ENCODE assay signal across 8 mouse cellular contexts in the genomic region with DNA sequence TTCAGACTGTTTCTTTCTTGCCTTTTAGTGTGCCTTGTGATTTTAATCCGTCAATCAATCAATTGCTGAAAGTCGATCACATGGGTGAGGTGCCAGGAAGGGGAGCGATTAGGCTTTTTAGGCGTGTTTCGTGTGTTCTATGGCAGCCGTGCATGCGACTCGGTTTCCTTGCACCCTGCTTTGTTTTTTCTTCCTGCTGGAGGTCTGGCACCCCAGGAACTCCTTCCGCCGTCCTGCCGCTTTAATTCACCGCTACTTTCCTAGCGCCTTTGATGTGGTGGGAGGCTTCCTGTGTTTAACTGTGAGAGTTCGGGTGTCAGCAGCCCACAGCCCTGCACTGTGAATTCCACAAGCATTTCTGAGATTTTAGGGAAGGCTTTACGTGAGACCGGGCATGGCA. TPM values are rescaled to one million over a fixed set of nuclear protein-coding genes. Genes with fewer than 3 reads are reported as not detected.
DNase-seq lines count a peak whose midpoint lies in the region; ATAC-seq lines count a peak whose summit lies in the region.

No protein-coding gene starts in this region.

- 1% methylated on average over 16 of the region's 16 CpGs for WGBS in lung, embryonic 16.5 days
- WGBS in forebrain, embryonic 11.5 days: under 1% methylated on average over 16 of the region's 16 CpGs
- WGBS in liver, embryonic 13.5 days (ENCODE audit: insufficient replicate concordance): 1% methylated on average over 16 of the region's 16 CpGs

- no peak for ATAC-seq in lung, embryonic 16.5 days (ENCODE audit: low read depth)
- 0 out of 2 replicates have a peak, but pooled peaks have one; percentile 21 for ATAC-seq in forebrain, embryonic 11.5 days (replicated peaks; ENCODE audit: low FRiP score)
- ATAC-seq in liver, embryonic 13.5 days (ENCODE audit: low read depth): no peak

- H3K4me1 ChIP-seq in lung, embryonic 16.5 days (replicated peaks; ENCODE audit: control insufficient read depth, insufficient read depth, low read length): peaks cover 19% of the 10 kb centered on the region
- peaks cover 20% of the 10 kb centered on the region for H3K4me1 ChIP-seq in forebrain, embryonic 11.5 days (replicated peaks; ENCODE audit: control insufficient read depth, insufficient read depth, low read length)
- no peaks in the 10 kb centered on the region for H3K4me1 ChIP-seq in liver, embryonic 13.5 days (replicated peaks)

- peaks cover 5% of the 10 kb centered on the region; the same call in 1 of the 2 replicates for H3K9me3 ChIP-seq in lung, embryonic 16.5 days (ENCODE audit: control insufficient read depth, low read length)
- no peaks in the 10 kb centered on the region for H3K9me3 ChIP-seq in forebrain, embryonic 11.5 days (ENCODE audit: control insufficient read depth, low read length)
- no peaks in the 10 kb centered on the region for H3K9me3 ChIP-seq in liver, embryonic 13.5 days (replicated peaks)

- peak overlapping the region; percentile 42 for H3K9ac ChIP-seq in lung, embryonic 16.5 days (ENCODE audit: low read length)
- peak overlapping the region; percentile 43 for H3K9ac ChIP-seq in forebrain, embryonic 11.5 days (ENCODE audit: low read length)
- peak overlapping the region; percentile 9; the same call in 1 of the 2 replicates for H3K9ac ChIP-seq in liver, embryonic 13.5 days

- peak overlapping the region; percentile 35 for H3K4me3 ChIP-seq in lung, embryonic 16.5 days (ENCODE audit: low read length)
- H3K4me3 ChIP-seq in forebrain, embryonic 11.5 days (ENCODE audit: low read depth, low read length): peak overlapping the region; percentile 25
- H3K4me3 ChIP-seq in liver, embryonic 13.5 days (replicated peaks): peak overlapping the region; percentile 22

- no peaks in the 10 kb centered on the region for H3K27me3 ChIP-seq in lung, embryonic 16.5 days (ENCODE audit: control insufficient read depth, insufficient read depth, low read depth, low read length)
- peaks cover 3% of the 10 kb centered on the region; the same call in 1 of the 2 replicates for H3K27me3 ChIP-seq in forebrain, embryonic 11.5 days (ENCODE audit: control insufficient read depth, insufficient read depth, low read length)
- peaks cover 35% of the 10 kb centered on the region for H3K27me3 ChIP-seq in liver, embryonic 13.5 days

- H3K36me3 ChIP-seq in lung, embryonic 16.5 days (ENCODE audit: control insufficient read depth, insufficient read depth, low read length): no peaks in the 10 kb centered on the region
- no peaks in the 10 kb centered on the region for H3K36me3 ChIP-seq in forebrain, embryonic 11.5 days (ENCODE audit: control insufficient read depth, insufficient read depth, low read length)
- H3K36me3 ChIP-seq in liver, embryonic 13.5 days: no peaks in the 10 kb centered on the region

- no peak overlapping the region for H3K27ac ChIP-seq in lung, embryonic 16.5 days (ENCODE audit: low read length)
- H3K27ac ChIP-seq in forebrain, embryonic 11.5 days (ENCODE audit: low read depth, low read length): no peak overlapping the region
- no peak overlapping the region for H3K27ac ChIP-seq in liver, embryonic 13.5 days

- peak overlapping the region; percentile 61 for H3K4me2 ChIP-seq in lung, embryonic 16.5 days (ENCODE audit: low read depth, low read length)
- H3K4me2 ChIP-seq in forebrain, embryonic 11.5 days (ENCODE audit: low read depth, low read length, severe bottlenecking): peak overlapping the region; percentile 53
- peak overlapping the region; percentile 42 for H3K4me2 ChIP-seq in liver, embryonic 13.5 days

- no peak for DNase-seq in lung, postnatal 36 days
- DNase-seq in forebrain, embryonic 11.5 days (ENCODE audit: low spot score): no peak
- no peak for DNase-seq in liver, embryonic 13.5 days
- peak; percentile 76 for DNase-seq in thymus, postnatal 25 days
- no peak for DNase-seq in ovary, postnatal 10 days (ENCODE audit: low spot score)
- no peak for DNase-seq in testis, postnatal 14 days (ENCODE audit: low spot score)
- no peak for DNase-seq in adrenal gland, adult 2 months

RNA-seq across cellular contexts. Expression of a gene that starts 10.2 kb away (rescaled TPM):
- 78.2 and 85.0 TPM in 2 replicates for polyA plus RNA-seq in lung, embryonic 16.5 days (2015; fragmentation: Nextera tagmentation; extraction: Ambion mirVana)
- polyA plus RNA-seq in forebrain, embryonic 11.5 days (2014; fragmentation: Nextera tagmentation; extraction: Ambion mirVana): 127 and 138 TPM in 2 replicates
- 4.9 and 6.4 TPM in 2 replicates for polyA plus RNA-seq in liver, embryonic 13.5 days (2015; fragmentation: Nextera tagmentation; extraction: Ambion mirVana)
- 10 to 100 TPM; 47.1 to 49.7 TPM for total RNA-seq in adrenal gland, adult 2 months (2021)
- polyA plus RNA-seq in adrenal gland, adult 2 months (2012; rRNA removed): 97.1 and 167 TPM in 2 replicates

Comparison
In these comparisons a context has a peak if more than half of its experiments do, and no peak if none do; other contexts are left out.
1. RNA of a gene that starts 10.2 kb away (polyA plus RNA-seq): 97.1 to 167 TPM in adrenal gland, adult 2 months, 127 to 138 TPM in forebrain, embryonic 11.5 days and 78.2 to 85.0 TPM in lung, embryonic 16.5 days; 4.9 to 6.4 TPM in liver, embryonic 13.5 days; every median in the first group is over 10 times any median in the second.
2. Peak in every context shown above with its lines, with median percentiles within 50 percentile points of each other: H3K4me2 ChIP-seq, H3K4me3 ChIP-seq and H3K9ac ChIP-seq.